Mouse (Mus musculus) midbrain, embryonic 11.5 days (tissue): ENCODE results near the gene Gp9. TPM values are rescaled to one million over a fixed set of nuclear protein-coding genes. Genes with fewer than 3 reads are reported as not detected.

Experiments used
- ATAC-seq: fragments of 200-750 bp; cut with Nextera tagmentation; 2 replicates; pipeline ENCODE4 v1.8.0; 2017; ENCODE audit warnings: moderate TSS enrichment, moderate library complexity; ENCODE audit not compliant: low FRiP score
- DNase-seq: peaks from one replicate; pipeline ENCODE4 v3.0.0; 2015; ENCODE audit warnings: low spot score; ENCODE audit errors: missing footprints
- H3K27ac ChIP-seq: fragments of 300-500 bp; sonication (generic); 2 replicates; pipeline ENCODE4 v1.5.1; 2014; ENCODE audit warnings: low read depth, low read length
- H3K27me3 ChIP-seq: fragments of 300-500 bp; sonication (generic); 2 replicates; pipeline ENCODE4 v1.6.1; 2014; ENCODE audit warnings: mild to moderate bottlenecking, low read length, moderate library complexity, mixed read lengths; ENCODE audit not compliant: control insufficient read depth, insufficient read depth
- H3K36me3 ChIP-seq: fragments of 300-500 bp; sonication (generic); 2 replicates; pipeline ENCODE4 v1.6.1; 2014; ENCODE audit warnings: mild to moderate bottlenecking, low read length, moderate library complexity, mixed read lengths; ENCODE audit not compliant: control insufficient read depth, insufficient read depth
- H3K4me1 ChIP-seq: fragments of 300-500 bp; sonication (generic); 2 replicates; pipeline ENCODE4 v1.6.1; 2014; ENCODE audit warnings: low read length; ENCODE audit not compliant: control insufficient read depth, insufficient read depth
- H3K4me2 ChIP-seq: fragments of 300-500 bp; sonication (generic); 2 replicates; pipeline ENCODE4 v1.6.1; 2014; ENCODE audit warnings: mild to moderate bottlenecking, moderate library complexity
- H3K4me3 ChIP-seq: fragments of 300-500 bp; sonication (generic); 2 replicates; pipeline ENCODE4 v1.5.1; 2014; ENCODE audit warnings: low read depth, low read length
- H3K9ac ChIP-seq: fragments of 300-500 bp; sonication (generic); 2 replicates; pipeline ENCODE4 v1.6.1; 2014; ENCODE audit warnings: low read length
- H3K9me3 ChIP-seq: fragments of 300-500 bp; sonication (generic); 2 replicates; pipeline ENCODE4 v1.6.1; 2016; ENCODE audit warnings: low read length; ENCODE audit not compliant: control insufficient read depth
- WGBS: fragments of 180-500 bp; shearing (Covaris S2); extraction: QIAGEN DNeasy Blood & Tissue Kit; methylation state at CpG from one replicate; pipeline ENCODE4 v1.1.7; 2014; 5-methylcytosine and 5-hydroxymethylcytosine counted together
- polyA plus RNA-seq: library from polyadenylated mRNA; unstranded; fragments of >200 nt; fragmentation: Nextera tagmentation; extraction: Ambion mirVana; gene quantifications from 2 replicates; pipeline ENCODE4 v1.2.1, GENCODE M21; 2014

Gene Gp9
- polyA plus RNA-seq, 1 experiment from 2014 or later, result 2.5 TPM

DNA sequence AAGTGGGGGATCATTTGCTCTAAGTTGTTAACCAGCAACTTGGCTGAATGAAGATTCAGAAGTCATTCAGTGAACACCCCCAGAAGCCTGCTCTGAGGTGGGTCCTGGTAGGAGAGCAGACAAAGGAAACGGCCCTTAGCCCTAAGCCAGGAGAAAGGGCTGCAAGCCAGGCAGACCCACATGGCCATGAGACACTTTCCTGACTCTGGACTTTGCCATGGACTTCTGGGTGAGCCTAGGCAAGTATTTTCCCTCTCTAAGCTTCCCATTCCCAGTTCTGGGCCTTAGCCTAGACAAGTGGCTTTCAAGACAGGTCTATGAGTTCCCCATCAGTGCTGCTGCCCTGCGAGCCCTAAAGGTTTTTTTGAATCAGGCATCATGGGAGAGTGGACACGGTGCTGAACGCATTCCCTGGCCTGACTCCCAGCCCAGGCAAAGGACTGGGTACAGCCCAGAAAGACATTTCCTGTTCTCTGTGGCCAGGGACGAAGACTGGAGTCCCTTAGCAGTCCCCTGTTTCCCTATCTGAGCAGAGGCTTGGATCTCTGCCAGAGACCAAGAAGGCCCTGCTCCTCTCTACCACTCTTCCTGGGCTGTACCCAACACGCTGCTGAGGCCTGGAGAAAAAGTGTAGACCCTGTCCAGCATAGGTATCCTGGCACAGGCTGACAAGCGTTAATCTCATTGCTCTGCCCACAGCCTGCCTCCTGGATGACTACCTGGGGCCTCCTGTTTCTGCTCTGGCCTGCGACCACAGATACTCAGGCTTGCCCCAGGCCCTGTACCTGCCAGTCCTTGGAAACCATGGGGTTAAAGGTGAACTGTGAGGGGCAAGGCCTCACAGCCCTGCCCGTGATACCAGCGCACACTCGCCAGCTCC lies 662 bp downstream of the Gp9 start:
- H3K9me3 ChIP-seq, result no peaks in the 10 kb centered on the region
- no peak overlapping the region for H3K4me3 ChIP-seq
- H3K27me3 ChIP-seq, result no peaks in the 10 kb centered on the region
- 81% methylated on average over 11 of the region's 11 CpGs for WGBS
- no peak overlapping the region for H3K27ac ChIP-seq
- no peaks in the 10 kb centered on the region for H3K36me3 ChIP-seq
- no peak for DNase-seq
- no peak overlapping the region for H3K4me2 ChIP-seq
- no peak for ATAC-seq
- H3K9ac ChIP-seq, result no peak overlapping the region
- no peaks in the 10 kb centered on the region for H3K4me1 ChIP-seq

DNA sequence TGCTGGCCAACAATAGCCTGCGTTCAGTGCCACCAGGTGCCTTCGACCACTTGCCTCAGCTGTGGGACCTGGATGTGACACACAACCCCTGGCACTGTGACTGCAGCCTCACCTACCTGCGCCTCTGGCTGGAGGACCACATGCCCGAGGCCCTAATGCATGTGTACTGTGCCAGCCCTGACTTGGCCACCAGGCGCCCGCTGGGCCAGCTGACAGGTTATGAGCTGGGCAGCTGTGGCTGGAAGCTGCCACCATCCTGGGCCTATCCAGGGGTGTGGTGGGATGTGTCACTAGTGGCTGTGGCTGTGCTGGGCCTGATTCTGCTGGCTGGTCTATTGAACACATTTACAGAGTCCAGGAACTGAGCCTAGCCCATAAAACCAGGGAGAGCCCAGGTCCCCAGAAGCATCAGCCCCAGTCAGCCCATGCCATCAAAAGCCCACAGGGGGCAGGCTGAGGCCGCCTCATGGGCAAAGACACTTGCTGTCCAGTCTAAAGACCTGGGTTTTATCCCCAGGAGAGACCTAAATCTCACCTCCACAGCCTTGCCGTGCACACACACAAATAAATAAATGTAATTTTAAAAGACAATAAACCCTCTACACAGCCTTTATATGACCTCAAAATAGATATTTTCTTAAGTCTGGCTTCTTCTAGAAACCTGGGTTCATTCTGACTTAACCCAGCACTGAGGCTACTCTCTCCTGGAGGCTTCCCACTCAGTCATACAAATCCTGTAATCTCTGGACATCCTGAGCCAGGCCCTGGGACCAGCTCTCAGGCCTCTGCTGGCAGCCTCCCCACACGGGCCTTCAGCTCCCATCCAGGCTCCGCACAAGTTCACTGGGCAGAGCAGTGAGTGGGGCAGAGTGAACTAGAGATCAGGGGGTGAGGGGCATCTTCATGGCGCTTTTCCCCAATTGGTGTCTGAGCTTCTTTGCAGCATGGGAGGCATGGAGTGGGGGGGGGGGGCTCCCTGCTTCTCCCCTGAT lies 1.6 kb downstream of the Gp9 start:
- 88% methylated on average over 11 of the region's 11 CpGs for WGBS
- H3K4me1 ChIP-seq, result no peaks in the 10 kb centered on the region

DNA sequence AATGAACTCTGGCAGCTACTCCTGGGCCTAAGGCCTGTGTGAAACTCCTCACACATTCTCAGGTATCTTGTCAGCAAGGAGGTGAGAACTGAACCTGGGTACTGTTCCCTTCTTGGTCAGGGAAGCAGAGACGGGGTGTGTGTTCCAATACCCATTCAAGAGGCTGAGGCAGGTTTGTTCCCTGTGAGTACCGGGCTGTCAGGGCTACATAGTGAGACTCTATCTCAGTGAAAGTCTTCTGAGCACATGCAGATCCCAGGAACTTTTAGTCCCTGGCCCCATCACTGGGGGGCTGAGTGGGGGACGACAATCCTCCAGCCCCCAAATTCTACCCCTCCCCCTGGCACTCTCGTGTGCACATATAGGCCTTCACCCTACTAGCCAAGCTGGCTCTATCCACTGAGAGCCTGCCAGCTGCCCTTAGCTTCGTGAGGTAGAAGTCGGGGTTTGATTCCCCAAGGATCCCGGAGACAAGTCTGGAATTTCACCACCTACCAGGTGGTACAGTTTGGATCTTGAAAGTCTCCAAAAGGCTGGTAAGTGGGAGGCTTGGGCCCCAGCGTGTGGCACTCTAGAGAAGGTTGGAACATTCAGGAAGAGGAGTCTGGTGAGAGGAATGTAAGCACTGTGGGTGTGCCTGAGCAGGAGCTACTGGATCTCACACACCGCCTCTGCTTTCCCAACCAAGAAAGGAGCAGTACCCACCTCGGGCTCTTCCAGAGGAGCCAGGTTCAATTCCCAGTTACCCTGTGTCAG lies 2.9 kb downstream of the Gp9 start:
- no peak for ATAC-seq
- 81% methylated on average over 10 of the region's 10 CpGs for WGBS

More for the DNA sequence above, 1.6 kb downstream of the Gp9 start:
- no peak overlapping the region for H3K9ac ChIP-seq
- H3K27me3 ChIP-seq, result no peaks in the 10 kb centered on the region
- ATAC-seq, result no peak
- no peak overlapping the region for H3K27ac ChIP-seq
- no peaks in the 10 kb centered on the region for H3K36me3 ChIP-seq
- H3K4me2 ChIP-seq, result no peak overlapping the region
- H3K9me3 ChIP-seq, result no peaks in the 10 kb centered on the region
- H3K4me3 ChIP-seq, result no peak overlapping the region
- no peak for DNase-seq

DNA sequence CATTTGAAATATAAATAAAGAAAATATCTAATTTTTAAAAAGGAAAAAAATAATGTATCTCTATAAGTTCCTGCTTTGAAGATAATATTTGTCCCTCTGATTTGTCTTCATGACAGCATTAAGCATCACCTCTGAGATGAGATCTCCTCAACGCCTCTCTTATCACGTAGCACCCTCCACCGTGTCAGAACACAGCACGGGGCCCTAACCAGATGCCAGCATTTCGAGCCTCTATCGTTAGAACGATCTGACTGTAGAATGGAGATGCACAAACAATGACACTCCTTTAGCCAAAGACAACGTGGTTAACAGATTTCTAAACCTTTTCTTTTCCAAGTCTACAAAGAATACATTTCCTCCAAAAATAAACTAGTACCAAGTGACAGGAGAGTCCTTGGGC lies 6.2 kb downstream of the Gp9 start:
- no peak for DNase-seq
- no peaks in the 10 kb centered on the region for H3K9me3 ChIP-seq
- no peaks in the 10 kb centered on the region for H3K36me3 ChIP-seq
- H3K4me3 ChIP-seq, result no peak overlapping the region
- no peak overlapping the region for H3K4me2 ChIP-seq
- no peak overlapping the region for H3K9ac ChIP-seq
- H3K27me3 ChIP-seq, result no peaks in the 10 kb centered on the region
- no peak for ATAC-seq
- 82% methylated on average over 8 of the region's 8 CpGs for WGBS
- H3K27ac ChIP-seq, result no peak overlapping the region
- H3K4me1 ChIP-seq, result no peaks in the 10 kb centered on the region

More for the DNA sequence above, 2.9 kb downstream of the Gp9 start:
- Histone ChIP-seq H3K4me1 (no peaks in the 10 kb centered on the region), H3K9me3 (no peaks in the 10 kb centered on the region), H3K9ac (no peak overlapping the region), H3K36me3 (no peaks in the 10 kb centered on the region), H3K4me2 (no peak overlapping the region), H3K27me3 (no peaks in the 10 kb centered on the region), H3K27ac (no peak overlapping the region), H3K4me3 (no peak overlapping the region)
- no peak for DNase-seq

DNA sequence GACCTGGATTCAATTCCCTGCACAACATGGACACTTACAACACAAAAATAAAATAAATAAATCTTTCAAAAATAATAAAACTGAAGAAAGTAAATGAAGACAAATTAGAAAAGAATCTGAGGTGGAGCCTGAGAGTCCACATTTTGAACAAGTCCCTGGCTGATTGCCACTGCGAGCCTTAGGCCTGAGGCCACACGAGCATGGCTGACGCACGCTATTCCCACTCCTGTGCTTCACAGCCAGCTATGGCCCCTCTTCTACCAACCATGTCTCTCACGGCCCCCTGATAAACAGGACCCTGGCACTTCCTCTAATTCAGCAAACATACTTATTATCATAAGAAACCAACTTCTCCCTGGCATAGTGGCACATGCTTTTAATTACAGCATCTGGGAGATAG lies 8.7 kb downstream of the Gp9 start:
- H3K4me1 ChIP-seq, result no peaks in the 10 kb centered on the region
- no peak for ATAC-seq
- no peak for DNase-seq
- H3K27me3 ChIP-seq, result no peaks in the 10 kb centered on the region
- H3K36me3 ChIP-seq, result no peaks in the 10 kb centered on the region; the same call in 1 of the 2 replicates
- H3K4me3 ChIP-seq, result no peak overlapping the region
- H3K9me3 ChIP-seq, result no peaks in the 10 kb centered on the region
- H3K27ac ChIP-seq, result no peak overlapping the region
- H3K9ac ChIP-seq, result no peak overlapping the region
- H3K4me2 ChIP-seq, result no peak overlapping the region
- WGBS, result 86% methylated on average over 5 of the region's 5 CpGs

DNA sequence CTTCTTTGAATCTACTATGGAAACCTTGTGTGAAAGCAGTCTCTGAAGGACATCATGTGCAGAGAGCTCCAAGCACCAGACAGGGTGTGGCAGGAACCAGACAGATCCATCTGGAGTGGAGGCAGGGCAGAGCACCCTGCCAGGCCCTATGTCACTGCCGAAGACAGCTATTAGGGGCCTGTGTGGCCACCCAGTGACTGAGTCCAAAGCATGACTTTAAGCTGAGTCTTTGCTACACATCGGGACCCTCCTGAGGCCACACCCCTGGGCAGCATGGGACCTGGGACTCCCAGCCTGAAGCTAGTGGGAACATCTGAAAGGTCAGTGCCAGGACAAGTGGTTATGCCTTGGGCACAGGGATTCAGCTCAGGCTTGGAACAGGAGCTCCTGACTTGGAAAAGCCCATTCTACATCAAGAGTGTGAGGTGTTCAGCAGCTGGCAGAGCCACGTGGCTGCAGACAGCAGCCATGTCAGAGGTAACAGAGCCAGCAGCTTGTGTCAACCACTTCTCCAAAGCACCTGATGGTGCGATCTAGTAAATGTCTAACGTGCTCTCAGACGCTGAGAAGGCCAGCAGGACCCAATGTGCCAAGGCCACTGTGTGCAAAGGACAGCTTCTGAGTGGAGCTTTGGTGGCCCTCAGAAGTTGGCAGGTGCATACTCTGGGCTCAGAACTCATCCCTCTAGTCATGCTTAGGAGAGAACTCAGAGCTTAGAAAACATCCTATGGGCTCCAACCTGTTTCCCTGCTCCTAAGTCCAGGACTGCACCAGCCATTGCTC lies 9.4 kb downstream of the Gp9 start:
- Histone ChIP-seq H3K27ac (no peak overlapping the region), H3K4me2 (no peak overlapping the region), H3K9me3 (no peaks in the 10 kb centered on the region), H3K9ac (no peak overlapping the region), H3K36me3 (no peaks in the 10 kb centered on the region; the same call in 1 of the 2 replicates), H3K4me3 (no peak overlapping the region), H3K27me3 (no peaks in the 10 kb centered on the region), H3K4me1 (no peaks in the 10 kb centered on the region)
- DNase-seq, result peak; percentile 77
- ATAC-seq, result no peak
- WGBS, result 84% methylated on average over 6 of the region's 6 CpGs

DNA sequence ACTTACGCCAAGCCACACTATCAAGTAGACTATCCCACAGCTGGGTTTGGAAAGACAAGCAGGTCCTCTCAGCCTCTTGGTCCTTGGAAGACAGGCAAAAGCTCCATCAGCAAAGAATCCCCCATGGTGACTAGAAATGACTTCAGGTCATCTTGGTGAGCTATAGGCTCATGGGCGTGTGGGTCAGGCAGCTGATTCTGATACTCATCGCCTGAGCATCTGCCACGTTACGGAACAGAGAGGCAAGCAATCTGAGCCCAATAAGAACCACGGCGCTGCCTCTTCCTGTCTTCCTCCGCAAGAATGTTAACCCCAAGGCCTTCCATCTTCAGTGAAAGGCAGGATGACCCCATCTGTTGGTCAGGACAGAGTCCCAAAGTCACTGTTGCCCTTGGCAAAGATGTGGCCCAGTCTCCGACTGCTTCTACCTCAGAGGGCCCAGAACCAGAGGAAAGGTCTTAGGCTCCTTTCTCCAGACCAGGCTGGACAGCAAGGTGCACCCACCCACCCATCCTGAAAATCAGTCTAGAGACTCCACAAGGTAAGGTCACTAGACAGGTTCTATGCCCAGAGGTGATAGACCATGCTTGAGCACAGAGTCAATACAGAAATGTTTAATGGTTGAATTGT lies 10.5 kb downstream of the Gp9 start:
- Histone ChIP-seq H3K9me3 (no peaks in the 10 kb centered on the region), H3K36me3 (no peaks in the 10 kb centered on the region; the same call in 1 of the 2 replicates), H3K4me3 (no peak overlapping the region), H3K27me3 (no peaks in the 10 kb centered on the region), H3K4me1 (no peaks in the 10 kb centered on the region), H3K4me2 (no peak overlapping the region), H3K27ac (no peak overlapping the region), H3K9ac (no peak overlapping the region)
- WGBS, result 93% methylated on average over 9 of the region's 9 CpGs
- ATAC-seq, result no peak
- no peak for DNase-seq
